Mouse (Mus musculus) MEL (cell line): ENCODE data around the gene Tppp. TPM values are rescaled to one million over a fixed set of nuclear protein-coding genes. Genes with fewer than 3 reads are reported as not detected.

ENCODE experiments used
- polyA plus RNA-seq, 2 experiments: library from polyadenylated mRNA; stranded (reverse) in 1 of 2; unstranded in 1 of 2; fragments of >175 nt in 1 of 2; fragments of >200 nt in 1 of 2; gene quantifications; 2 replicates each; pipeline versions ENCODE4 v1.2.1 to v1.2.4; 2012; ENCODE audit warnings: low replicate concordance in 2 of 2, low read depth in 1 of 2; ENCODE audit not compliant: insufficient read length in 2 of 2, insufficient read depth in 1 of 2, missing spikeins in 1 of 2
- total RNA-seq: library from RNA; depleted of rRNA; stranded (reverse); fragments of 300-350 nt; gene quantifications from 2 replicates; pipeline ENCODE4 v1.2.3, GENCODE M21; 2012; rRNA removed

Gene Tppp
- total and polyA plus RNA-seq, 3 experiments: 0.04 TPM; not detected in 2

Other genes with a start within 250 kb of the Tppp start
- not detected in 2 replicates for gene Nkd2, start 161.8 kb upstream of the Tppp start, total RNA-seq
- gene Nkd2, start 161.8 kb upstream of the Tppp start, polyA plus RNA-seq: not detected
- 44.1 and 48.9 TPM in 2 replicates for gene Trip13, start 71.6 kb upstream of the Tppp start, total RNA-seq
- gene Trip13, start 71.6 kb upstream of the Tppp start, polyA plus RNA-seq: 10 to 100 TPM in 1 of 2 experiments, not detected in 1; 55.3 TPM
- gene Brd9, start 71.6 kb upstream of the Tppp start, total RNA-seq: 19.0 and 21.4 TPM in 2 replicates
- 10 to 100 TPM in 1 of 2 experiments, not detected in 1; 29.2 TPM for gene Brd9, start 71.6 kb upstream of the Tppp start, polyA plus RNA-seq
- gene Zdhhc11, start 45.6 kb upstream of the Tppp start, total RNA-seq: not detected in 2 replicates
- not detected for gene Zdhhc11, start 45.6 kb upstream of the Tppp start, polyA plus RNA-seq
- gene Cep72, start 52.9 kb downstream of the Tppp start, total RNA-seq: 2.2 and 3.9 TPM in 2 replicates
- 1 to 10 TPM in 1 of 2 experiments, not detected in 1; 7.0 TPM for gene Cep72, start 52.9 kb downstream of the Tppp start, polyA plus RNA-seq
- 0.04 TPM in 1 of 2 replicates, not detected in the other for gene Slc9a3, start 112.0 kb downstream of the Tppp start, total RNA-seq
- gene Slc9a3, start 112.0 kb downstream of the Tppp start, polyA plus RNA-seq: not detected
- gene Exoc3, start 199.3 kb downstream of the Tppp start, total RNA-seq: 23.3 and 24.2 TPM in 2 replicates
- 100 to 1,000 TPM in 1 of 2 experiments, 10 to 100 TPM in 1; 35.4 to 145 TPM for gene Exoc3, start 199.3 kb downstream of the Tppp start, polyA plus RNA-seq